Mouse (Mus musculus) right cerebral cortex, postnatal 10 days (tissue): ENCODE measurements around the gene Naxd.
"Not testable (repeated sequence)": the region's sequence is repeated elsewhere in the genome, so short reads cannot be mapped to it uniquely, and the experiment has no call there.

Experiments used
- DNase-seq, 2 experiments: peaks; one replicate each; pipeline ENCODE4 v3.0.0; 2021; ENCODE audit warnings: low spot score in 2 of 2

The Naxd gene

DNA sequence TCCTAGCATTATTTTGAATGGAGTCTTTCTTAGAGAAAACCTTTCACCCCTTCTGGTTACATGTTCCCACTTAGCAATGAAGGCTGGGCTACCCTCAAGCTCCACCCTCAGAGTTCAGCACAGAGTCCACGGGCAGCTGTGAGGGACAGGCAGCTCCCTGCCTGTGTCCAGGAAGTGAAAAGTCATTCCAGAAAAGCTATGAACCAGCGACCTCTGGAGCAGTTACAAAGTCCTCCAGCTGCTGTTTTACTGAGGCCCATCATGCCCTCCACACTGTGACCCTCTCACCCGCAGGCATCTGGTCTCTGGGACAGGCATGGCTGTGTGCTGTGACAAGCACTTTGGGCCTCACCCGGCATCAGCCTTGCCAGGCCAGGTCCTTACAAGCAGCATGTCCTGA is 24.2 kb upstream of the Naxd start:
- no peak for DNase-seq

GRCm38 (mm10) chr8:11475397-11475796 is 21.9 kb upstream of the Naxd start:
- no peak for DNase-seq

DNA sequence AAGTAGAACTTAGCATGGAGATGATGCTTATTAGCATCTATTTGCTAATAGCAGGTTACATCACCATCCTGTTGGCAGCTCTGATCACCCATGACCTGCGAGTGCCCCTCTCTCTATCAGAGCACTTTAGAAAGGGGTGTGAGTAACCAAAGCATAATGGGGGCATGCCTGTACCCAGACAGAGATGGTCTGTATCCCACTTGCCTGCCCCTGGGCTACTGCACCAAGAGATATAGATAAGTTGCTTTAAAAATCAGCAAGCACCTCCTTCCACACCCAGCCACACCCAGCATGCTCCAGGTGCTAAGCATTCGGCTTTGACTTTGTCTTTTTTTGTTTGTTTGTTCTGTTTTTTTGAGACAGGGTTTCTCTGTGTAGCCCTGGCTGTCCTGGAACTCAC is 21.4 kb upstream of the Naxd start:
- no peak for DNase-seq

DNA sequence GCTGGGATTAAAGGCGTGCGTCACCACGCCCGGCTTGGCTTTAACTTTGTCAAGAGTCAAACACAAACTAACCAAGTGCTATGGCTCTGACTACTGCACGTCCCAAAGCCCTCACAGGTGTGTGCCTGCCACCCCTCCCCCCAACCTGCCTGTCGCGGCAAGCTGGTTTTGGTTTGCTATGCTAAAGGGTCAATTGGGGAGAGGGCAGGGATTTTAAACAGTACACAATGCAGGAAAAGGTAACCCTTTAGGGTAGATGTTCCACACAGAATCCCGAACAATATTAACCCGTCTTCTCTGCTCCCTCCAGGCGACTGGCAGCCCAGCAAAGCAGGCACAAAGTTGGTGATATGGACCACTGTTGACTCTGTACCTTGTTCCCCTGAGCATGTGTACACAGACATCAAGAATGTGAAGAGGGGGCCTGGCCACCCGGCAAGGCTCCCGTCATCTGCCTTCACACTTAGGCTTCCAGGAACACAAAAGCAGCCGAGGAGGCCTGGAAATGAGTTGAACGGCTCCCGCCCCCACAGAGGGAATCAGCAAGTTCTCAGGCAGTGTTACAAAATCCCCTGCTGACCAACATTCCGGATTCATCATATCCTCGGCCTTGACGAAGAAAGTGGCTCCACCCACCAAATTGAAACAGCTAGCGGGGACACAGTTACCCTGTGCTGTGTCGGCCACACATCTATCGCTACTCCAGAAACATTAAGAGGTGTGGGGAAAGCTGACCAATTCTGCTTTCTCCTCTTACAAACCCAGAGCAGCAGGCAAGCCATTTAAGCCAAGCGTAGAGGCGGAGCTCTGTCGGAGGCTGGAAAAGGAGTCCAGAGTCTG is 20.7 kb upstream of the Naxd start:
- DNase-seq = no peak

- no peak for DNase-seq
Observed at GRCm38 (mm10) chr8:11477178-11477553, 20.1 kb upstream of the Naxd start.

- DNase-seq = peak; percentile 59 to 71
Observed at GRCm38 (mm10) chr8:11477811-11478761, 19.2 kb upstream of the Naxd start, which contains the start of gene Rab20. Gene Rab20, minus strand, starts transcription at chr8:11478710.

DNA sequence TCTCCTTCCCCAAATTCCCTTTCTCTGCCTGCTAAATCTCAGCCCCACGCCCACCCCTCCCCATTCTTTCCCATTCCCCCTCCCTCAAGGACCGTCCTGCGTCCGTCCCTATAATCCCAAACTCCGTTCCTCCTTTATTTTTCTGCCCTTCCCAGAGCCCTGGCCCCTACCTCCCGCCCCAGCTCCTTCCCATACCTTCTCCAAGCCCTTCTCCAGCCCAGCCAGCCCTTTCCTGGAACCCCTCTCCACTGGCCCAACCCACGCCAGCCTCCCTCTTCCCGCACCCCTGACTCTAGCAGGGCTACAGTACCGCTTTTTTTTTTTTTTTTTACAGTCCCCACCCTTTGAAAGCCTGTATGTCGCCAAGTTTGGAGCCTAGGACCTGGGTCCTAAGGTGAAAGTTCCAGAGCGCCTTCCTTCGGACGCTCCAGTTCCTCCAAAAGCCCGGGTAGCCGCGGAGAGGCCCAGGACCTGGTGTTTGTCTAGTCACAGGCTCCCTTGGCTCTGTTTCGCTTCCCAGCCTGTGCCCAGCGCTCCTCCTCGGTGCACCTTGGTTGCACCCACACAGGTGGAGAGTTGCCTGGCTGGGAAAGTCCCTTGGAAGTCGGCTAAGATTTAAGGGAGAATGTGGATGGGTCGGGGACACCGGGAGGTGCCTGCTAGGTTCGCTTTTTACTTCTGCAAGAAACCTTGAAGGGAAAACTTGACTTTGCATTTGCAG is 18.3 kb upstream of the Naxd start:
- DNase-seq = no peak

DNA sequence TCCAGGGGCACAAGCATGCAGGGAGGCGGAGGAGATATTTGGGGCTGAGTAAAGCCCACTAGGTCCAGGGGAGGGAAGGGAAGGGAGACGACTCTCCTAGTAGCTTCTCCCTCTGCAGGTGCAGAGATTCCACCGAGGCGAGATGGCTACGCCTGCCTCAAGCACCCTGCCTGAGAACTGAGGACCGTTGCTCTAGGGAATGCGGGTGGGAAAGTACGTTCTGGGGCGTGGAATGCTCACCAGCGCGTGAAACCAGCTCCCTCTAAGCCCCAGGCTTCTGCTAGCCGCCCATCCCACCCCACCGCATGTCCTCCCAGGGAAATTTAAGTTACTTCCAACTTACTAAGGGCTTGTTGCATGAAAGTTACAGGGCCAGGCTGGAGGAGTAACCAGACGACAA is 17.7 kb upstream of the Naxd start:
- DNase-seq = no peak

DNA sequence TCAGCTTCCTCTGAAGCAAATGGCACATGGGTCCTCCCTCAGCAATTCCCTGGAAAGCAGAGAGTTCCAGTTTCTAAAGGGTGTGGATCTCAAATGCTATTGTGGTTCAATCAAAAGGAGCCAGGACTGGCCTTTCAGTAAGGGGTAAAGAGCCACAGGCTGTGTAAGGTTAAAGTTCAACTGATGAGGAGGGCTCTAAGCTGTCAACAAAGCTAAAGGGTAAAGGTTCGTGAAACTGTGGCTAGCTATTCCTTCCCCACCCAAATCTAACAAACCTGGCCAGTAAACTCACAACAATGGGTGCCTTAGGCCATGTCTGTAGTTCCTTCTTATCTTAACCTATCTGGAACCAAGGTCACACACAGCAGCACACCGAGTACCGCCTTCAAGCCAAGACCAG is 15.4 kb upstream of the Naxd start:
- DNase-seq = no peak

GRCm38 (mm10) chr8:11482537-11482936 is 14.8 kb upstream of the Naxd start:
- DNase-seq = no peak

DNA sequence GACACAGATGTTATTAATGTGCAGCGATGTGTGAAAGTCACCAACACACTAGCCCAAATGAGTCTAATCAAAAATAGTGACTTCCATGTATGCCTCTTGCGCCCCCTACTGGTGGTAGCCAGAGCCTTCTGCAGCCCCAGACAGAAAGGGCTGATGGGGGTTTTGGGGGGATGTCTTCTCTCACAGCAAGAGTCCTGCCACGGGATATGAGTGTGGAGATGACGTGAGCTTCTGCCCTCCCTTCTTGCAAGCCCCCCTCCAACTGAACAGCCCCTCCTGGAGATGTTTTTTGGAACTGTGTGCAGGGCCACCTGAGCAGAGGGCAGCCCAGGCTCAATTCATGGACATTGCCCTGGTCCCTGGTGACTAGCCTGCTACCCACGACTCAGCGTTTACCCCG is 11.2 kb upstream of the Naxd start:
- peak; percentile 58 to 77 for DNase-seq

DNA sequence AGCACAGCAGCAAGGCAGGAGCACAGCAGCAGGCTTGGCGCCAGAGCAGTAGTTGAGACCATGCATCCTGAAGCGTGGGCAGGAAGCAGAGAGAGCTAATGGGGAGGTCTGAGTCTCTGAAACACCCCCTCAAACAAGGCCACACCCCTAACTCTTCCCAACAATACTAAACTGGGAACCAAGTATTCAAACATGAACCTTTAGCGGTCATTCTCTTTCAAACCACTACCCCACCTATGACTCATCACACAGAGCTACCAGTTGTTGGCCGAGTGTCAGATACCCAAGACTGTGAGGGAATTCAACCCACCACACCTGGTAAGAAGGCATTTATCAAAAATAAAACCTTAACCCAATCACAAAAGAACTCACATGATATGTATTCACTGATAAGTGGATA is 10.1 kb upstream of the Naxd start:
- DNase-seq = no peak

DNA sequence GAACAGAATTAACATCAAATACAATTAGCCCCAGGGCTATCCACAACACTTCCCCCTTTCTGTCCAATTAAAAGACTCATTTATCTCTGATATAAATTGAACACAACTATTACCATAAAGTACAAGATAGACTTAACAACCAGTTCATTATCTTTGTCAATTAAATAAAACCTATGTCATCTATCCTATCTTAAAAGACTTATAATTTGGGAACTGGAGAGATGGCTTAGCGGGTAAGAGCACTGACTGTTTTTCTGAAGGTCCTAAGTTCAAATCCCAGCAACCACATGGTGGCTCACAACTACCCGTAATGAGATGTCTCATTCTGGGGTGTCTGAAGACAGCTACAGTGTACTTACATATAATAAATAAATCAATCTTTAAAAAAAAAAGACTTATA is 5.0 kb upstream of the Naxd start:
- DNase-seq = not testable (repeated sequence)

DNA sequence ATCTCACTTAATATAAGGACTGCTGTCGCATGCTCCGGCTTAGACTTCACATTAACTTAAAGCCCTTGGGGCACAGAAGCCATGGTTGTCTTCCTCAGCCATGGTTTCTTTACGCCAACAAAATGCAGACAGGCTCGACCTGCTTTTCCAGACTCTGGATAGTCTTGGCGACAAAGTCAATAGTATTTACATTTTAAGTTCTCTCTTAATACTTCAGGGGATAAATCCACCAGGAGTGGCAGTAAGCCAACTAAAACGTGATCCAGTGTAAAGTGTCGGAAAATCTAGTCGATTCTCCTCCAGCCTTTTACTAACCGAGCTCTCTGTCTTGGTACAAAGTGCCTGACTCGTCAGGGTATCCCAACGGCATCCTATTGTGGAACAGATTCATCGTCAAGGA is 975 bp downstream of the Naxd start:
- no peak for DNase-seq

- no peak for DNase-seq
Observed at GRCm38 (mm10) chr8:11498786-11499485, 1.6 kb downstream of the Naxd start.

GRCm38 (mm10) chr8:11503476-11504232 is 6.3 kb downstream of the Naxd start:
- DNase-seq = no peak

DNA sequence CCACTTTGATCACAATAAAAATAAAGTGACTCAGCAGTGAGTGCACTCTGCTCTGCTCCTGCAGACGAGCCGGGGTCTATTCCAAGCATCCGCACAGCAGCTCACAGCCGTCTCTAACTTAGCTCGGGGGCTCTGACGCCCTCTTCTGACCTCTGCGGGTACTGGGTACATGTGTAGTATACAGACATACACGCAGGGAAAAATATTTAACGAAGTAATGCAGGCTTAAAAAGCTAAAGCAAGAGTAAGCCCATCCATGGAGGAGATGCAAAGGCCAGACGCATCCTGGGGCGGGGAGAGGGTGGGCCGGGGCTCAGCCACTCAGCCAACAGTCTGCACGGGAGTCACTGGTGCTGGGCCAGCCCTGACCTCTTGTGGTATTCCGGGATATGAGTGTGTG is 8.8 kb downstream of the Naxd start:
- DNase-seq = no peak

DNA sequence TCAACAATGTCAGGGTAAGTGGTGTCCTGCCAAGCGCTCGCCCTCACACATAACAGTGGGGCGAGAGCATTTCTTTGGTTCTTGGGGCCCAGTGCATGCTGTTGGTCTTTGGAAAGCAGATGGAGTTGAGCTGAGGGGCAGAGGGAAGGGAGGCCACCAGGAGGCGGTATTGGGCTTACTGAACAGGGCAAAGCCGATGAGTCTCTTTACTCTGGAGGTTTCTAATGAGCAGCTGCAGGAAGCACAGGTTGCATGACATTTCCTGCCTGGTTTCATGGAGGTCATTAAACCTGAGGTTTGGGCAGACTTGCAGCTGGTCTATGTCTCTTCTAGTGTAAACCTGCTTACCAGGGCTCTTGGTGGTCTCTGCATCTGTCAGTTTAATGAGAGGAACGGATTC is 9.5 kb downstream of the Naxd start:
- DNase-seq = no peak

- no peak for DNase-seq
Observed at GRCm38 (mm10) chr8:11508880-11509279, 11.6 kb downstream of the Naxd start.

DNA sequence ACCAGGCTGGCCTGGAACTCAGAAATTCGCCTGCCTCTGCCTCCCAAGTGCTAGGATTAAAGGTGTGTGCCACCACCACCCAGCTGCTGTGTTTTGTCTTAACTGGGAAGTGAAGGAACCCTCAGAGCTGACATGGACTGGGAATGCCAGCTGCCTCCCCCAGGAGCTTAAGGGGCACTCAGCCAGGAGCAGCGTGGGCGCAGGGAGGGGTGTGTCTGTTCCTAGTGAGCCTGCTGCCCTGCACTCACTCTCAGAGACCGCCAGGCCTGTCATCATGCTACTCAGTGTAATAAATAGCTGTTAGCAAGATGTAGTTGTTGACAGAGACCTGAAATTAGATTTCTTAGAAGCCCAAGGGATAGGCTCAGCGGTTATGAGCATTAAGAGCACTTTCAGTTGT is 13.7 kb downstream of the Naxd start:
- DNase-seq = no peak

DNA sequence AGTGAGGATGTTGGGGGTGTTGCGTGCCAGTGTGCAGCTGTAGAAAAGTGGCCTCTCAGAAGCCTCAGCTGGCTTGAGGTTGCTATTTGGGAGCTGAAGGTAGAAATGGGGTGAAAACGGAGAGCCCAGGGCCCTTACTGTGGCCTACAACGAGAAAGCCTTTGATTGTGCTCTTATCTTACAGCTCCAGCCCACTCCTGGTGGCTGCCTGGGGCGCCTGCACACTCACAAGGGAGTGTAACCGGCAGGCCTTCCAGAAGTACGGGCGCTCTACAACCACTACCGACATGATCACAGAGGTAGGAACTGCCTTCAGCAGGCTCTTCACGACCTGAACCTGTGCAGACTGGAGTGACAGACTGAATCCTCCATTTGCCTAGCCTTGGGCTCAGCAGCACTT is 15.4 kb downstream of the Naxd start:
- DNase-seq = no peak
